Mouse (Mus musculus): Measurements from ENCODE around the gene Hs3st5.

DNA sequence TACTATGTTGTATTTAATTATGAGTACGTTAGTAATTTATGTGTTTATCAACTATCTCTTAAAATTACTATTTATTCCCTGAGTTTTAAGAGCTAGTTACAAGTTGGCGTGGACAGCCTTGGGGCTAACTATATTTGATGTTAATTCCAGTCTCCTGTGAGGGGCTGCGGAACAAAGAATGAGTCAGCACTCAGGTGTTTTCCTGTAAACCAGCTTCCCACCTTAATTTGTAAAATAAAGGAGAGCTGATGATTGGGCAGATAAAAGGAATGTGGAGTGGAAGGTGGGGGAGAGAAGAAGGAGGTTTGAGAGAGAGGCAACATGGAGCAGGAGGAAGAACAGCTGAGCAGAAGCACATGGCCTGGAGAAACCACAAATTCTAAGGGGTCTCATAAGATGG, 343.6 kb downstream of the Hs3st5 start:
- TF ChIP-seq POLR2A (IDR thresholded peaks at IDR 0.05; ENCODE audit: borderline replicate concordance, low read depth, low read length) (no peak), CTCF (IDR thresholded peaks at IDR 0.05; ENCODE audit: low read depth, low read length) (no peak)
